Mouse (Mus musculus) thymus, postnatal 4 days (tissue): Measurements from ENCODE around the gene Cd276.
"Not testable (repeated sequence)": the region's sequence is repeated elsewhere in the genome, so short reads cannot be mapped to it uniquely, and the experiment has no call there.

Source experiments
- DNase-seq: peaks from one replicate; pipeline ENCODE4 v3.0.0; 2021

Gene Cd276

GRCm38 (mm10) chr9:58554908-58555684, at the start of gene Cd276:
Gene Cd276, minus strand, starts transcription at chr9:58555437.
- DNase-seq: peak; percentile 52

DNA sequence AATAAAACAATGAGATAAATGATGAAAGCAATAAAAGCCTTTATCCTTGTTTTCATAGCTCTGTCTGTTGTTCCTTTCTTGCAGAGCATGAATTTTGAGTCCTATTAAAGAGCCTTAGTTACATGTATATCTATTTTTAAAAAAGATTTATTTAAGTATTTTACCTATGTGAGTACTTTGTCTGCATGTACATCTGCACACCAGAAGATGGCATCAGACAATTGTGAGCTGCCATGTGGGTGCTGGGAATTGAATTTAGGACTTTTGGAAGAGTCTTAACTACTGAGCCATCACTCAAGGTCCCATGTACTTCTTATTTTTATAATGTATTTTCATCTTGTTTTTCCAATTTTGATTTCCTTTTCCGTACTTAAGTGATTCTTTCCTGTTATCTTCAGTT, 40.1 kb upstream of the Cd276 start:
- no peak for DNase-seq

DNA sequence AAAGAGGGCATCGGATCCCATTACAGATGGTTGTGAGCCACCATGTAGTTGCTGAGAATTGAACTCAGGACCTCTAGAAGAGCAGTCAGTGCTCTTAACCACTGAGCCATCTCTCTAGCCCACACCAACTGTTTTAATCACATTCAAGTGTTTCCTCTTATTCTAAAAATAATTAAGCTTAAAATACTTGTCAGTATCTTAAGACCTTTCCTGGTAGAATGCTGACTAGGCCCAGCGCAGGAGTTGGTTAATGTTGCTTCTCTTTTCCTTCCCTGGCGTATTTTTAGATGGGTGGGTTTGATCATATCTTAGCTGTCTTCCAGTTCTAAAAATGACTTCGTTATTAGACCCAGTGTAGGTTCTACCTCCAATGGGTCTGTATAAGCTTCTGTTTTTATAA, 33.4 kb upstream of the Cd276 start:
- no peak for DNase-seq

GRCm38 (mm10) chr9:58584323-58584722, 29.1 kb upstream of the Cd276 start:
- no peak for DNase-seq

DNA sequence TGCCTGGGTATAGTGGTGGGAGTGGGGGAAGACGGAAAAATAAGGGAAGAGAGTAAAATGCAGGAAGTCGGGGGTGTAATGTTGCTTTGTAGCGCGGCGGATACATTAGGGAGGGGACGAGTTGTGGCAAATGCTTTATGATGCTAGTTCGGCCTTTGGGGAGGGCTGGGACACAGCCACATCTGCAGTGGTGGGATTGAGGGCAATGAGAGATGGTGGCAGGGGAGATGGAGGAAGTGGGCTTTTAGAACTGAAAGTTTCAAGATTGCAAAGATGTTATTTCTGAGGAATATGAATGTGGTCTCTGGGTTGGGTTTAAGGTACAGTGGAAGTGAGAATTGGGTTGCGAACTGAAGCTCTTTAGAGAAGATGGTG, 28.0 kb upstream of the Cd276 start:
- DNase-seq: peak; percentile 43

DNA sequence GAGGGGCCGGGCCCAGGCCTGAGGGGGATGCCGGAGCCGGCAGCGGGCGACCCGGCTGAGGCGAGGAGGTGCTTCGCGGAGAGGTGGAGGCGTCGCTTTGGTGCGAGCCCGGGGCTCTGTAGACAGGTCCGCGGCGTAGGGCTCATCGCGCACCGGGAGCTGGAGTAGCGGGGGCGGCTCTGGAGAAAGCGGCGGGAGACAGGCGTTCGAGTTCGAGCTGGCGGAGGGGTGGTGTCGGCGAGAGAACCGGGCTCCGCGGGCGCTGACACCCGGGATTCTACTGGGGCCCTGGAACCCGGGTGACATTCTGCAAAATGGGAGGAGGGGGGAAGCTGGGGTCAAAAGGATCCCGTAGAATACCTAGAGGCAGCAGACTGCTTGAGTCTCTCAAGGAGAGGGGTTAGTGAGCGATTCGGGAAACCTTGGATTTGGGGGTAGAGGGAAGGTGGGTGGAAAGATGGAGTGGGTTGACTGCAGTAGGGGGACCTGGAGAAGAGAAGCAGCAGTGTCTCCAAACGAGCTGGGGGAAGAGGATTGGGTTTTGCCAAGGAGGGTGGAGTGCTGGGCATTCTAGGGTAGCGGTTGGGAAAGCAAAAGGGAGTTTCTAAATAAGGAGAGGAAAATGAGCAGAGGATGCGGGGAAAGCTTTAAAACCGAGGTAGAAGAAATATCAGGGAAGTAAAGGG, 27.5 kb upstream of the Cd276 start:
- DNase-seq: peak; percentile 82

GRCm38 (mm10) chr9:58581958-58582540, 26.8 kb upstream of the Cd276 start, which contains the start of gene Nptn:
Gene Nptn, plus strand, starts transcription at chr9:58582240.
- peak; percentile 98 for DNase-seq

DNA sequence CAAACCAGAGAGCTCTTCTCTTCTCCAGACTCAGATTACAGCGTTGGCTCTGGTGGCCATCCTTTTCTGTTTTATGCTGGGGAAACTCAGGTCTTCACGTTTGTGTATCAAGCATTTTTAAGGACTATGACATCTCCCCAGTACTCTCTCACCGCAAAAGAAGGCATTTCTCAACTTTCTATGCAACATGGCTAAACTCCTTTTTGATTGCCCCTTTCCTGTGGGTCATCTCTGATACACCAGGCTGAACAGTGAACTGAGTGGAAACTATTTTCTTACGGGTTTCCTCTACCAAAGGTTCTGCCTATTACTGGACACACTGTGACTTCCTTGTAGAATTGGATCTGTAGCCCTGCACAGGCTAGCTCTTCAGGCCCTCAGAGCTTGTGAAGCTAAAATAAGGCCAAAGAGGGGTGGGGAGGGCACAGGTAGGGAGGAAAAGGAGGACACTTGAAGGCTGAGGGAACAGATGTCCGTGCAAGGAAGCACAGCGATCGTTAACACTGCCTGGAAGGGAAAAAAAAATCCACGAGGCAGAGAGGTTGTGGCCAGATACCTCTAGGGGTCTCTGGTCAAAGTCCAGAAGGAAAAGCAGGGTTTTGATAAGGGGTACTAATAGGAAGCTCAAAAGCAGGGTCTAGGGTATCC, 26.2 kb upstream of the Cd276 start:
- DNase-seq: no peak

GRCm38 (mm10) chr9:58580453-58581195, 25.4 kb upstream of the Cd276 start:
- DNase-seq: peak; percentile 25

DNA sequence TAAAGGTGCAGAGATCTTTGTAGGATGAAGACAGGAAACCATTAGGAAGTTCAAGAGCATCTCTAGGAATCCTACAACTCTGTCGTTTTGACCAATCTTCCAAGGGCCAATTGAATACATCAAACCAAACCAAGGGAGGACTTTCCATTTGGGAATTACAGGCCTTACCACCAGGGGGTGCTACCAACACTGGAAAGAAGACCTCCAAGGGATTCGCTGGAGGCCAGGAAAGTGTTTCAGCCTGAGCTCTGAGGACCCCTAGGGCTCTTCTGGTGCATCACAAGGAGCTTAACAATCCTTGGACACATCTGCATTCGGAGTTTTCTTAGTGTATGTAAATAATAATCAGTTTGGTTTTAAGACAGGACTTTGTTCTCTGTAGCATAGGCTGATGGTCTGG, 23.4 kb upstream of the Cd276 start:
- DNase-seq: peak; percentile 75

- DNase-seq: no peak
These were observed 15.8 kb upstream of the Cd276 start for GRCm38 (mm10) chr9:58571001-58571400.

- peak; percentile 65 for DNase-seq
These were observed 12.4 kb upstream of the Cd276 start for GRCm38 (mm10) chr9:58567682-58568081.

DNA sequence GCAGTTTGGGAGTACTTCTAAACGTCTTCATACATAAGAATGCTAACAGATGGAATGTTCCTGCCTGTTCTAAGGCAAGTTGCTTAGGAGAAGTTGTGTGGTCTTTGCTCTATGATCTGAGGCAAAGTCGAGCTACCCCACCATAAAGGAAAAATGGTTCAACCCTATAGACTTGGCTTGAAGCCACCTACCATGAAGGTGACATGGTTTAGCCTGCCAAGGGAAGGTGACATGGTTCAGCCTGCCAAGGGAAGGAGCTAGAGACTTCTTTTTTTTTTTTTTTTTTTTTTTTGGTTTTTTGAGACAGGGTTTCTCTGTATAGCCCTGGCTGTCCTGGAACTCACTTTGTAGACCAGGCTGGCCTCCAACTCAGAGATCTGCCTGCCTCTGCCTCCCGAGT, 10.7 kb upstream of the Cd276 start:
- not testable (repeated sequence) for DNase-seq

- no peak for DNase-seq
These were observed 5.0 kb upstream of the Cd276 start for GRCm38 (mm10) chr9:58560211-58560610.

DNA sequence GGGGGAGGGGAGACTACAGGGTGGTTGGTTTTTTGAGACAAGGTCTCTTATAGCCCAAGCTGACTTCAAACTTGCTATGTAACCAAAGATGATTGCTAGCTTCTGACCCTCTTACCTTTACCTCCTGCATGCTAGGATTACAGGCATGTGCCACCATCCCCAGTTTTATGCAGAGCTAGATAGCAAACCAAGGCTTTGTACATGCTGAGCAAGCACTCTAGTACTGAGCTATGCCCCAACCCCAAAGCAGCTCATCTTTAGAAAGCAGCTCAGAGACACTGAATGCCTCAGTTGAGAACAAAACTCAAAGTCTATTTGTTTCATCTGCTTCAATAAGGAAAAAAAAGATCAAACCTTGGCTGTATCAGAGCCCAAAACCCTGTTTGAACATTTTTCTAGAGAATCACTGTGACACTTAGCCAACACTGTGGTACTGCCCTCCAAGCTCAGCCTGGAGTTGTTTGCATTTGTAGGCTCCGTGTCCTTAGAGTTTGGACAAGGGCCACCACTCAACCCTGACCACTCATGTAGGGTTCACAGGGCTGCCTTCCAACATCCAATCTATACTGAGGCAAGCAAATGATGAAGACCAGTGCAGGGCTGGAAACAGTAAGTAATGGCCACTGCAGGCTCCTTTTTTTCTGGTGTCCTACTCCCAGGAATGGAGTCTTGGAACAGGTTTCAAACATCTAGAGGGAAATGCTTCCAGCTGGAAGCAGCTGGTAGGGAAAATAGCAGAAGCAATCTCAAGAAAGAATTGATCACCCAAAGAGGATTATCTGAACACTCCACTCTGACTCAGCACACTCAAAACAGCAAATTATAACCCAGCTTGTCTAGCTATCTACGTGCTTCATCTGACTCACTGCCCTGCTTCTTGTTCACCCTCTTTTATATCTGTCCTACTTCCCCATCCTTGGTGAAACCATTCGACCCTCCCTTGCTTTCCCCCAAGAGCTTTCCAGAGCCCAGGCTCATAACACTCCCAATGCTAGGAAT, 2.5 kb upstream of the Cd276 start:
- DNase-seq: peak; percentile 25

DNA sequence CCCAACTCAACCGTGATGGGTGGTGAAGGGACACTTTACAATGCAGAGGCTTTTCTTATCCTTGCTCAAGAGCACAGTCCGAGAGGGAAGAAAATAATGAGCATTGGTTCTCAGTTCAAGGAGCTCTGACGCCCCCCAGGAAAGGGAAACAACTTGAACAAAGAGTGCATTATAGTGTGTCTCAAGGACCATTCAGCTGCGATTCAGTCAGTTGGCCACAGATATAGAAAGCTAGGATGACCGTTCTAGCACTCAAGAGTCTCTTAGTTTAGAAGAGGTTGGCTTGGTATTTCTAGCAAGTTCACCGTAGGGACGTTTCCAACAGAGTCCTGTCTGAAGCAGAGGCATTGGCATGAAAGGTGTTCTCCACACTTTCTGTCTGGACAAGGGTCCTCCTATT, 1.4 kb upstream of the Cd276 start:
- DNase-seq: no peak

GRCm38 (mm10) chr9:58555685-58556414, 613 bp upstream of the Cd276 start:
- no peak for DNase-seq

- DNase-seq: no peak
These were observed 955 bp downstream of the Cd276 start for GRCm38 (mm10) chr9:58554056-58554907.

GRCm38 (mm10) chr9:58552083-58552482, 3.2 kb downstream of the Cd276 start:
- no peak for DNase-seq

DNA sequence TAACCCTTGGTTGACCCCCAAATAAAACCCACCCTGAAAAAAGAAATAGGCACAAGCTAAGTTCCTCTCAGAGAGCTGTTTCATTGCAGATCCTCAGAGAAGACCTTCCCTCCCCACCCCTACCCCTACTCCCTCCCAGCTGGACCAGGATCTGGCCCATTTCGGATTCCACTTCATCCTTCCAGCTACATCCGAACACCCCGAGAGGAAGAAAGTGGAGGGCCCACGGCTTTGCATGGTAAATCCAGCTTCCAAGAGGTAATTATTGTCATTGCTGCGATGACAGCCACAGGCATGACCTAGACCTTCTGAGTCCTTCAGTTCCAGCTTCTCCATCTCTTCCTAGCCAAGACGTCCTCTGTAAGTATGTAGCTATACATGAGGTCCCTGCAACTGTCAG, 4.3 kb downstream of the Cd276 start:
- DNase-seq: no peak
